Mouse (Mus musculus) subcutaneous adipose tissue, adult 2 months (tissue): ENCODE measurements around the gene Uhrf1bp1l. TPM values are rescaled to one million over a fixed set of nuclear protein-coding genes. Genes with fewer than 3 reads are reported as not detected.

ENCODE experiments used
- polyA plus RNA-seq: library from polyadenylated mRNA; depleted of rRNA; stranded (reverse); fragments of >200 nt; gene quantifications from 2 replicates; pipeline ENCODE4 v1.2.3, GENCODE M21; 2012; ENCODE audit warnings: low replicate concordance; rRNA removed

Uhrf1bp1l gene
- 15.2 and 29.0 TPM in 2 replicates for polyA plus RNA-seq

GRCm38 (mm10) chr10:89744871-89745665 lies at the start of gene Uhrf1bp1l:
Uhrf1bp1l (plus strand) TSS chr10:89744991.

GRCm38 (mm10) chr10:89732001-89732794 lies 12.6 kb upstream of the Uhrf1bp1l start, which contains the start of gene Actr6:
Actr6 (minus strand) TSS chr10:89732295.

Other genes with a start within 250 kb of the Uhrf1bp1l start
- gene Nr1h4, start 211.4 kb upstream of the Uhrf1bp1l start, polyA plus RNA-seq = 0.27 and 0.57 TPM in 2 replicates
- 0.07 and 0.08 TPM in 2 replicates for gene Slc17a8, start 123.7 kb upstream of the Uhrf1bp1l start, polyA plus RNA-seq
- 14.4 and 21.2 TPM in 2 replicates for gene Scyl2, start 58.7 kb upstream of the Uhrf1bp1l start, polyA plus RNA-seq
- gene Actr6, start 12.7 kb upstream of the Uhrf1bp1l start, polyA plus RNA-seq = 2.2 and 2.4 TPM in 2 replicates
- gene Anks1b, start 128.5 kb downstream of the Uhrf1bp1l start, polyA plus RNA-seq = 0.03 and 0.10 TPM in 2 replicates